Comparison of ENCODE assay signal across 9 mouse cellular contexts in genomic region chr5:128524377-128525280, GRCm38 (mm10).
A peak's percentile ranks its signal among the peaks of the same experiment; 100 is the strongest.
DNase-seq lines count a peak whose midpoint lies in the region; ATAC-seq and TF ChIP-seq lines count a peak whose summit lies in the region.
"Had no signal": no experiment of that assay in that cellular context is flagged by ENCODE, and none has a peak within 500 bp of the region (broad histone marks: within the 10 kb centered on the region; RNA-seq: fewer than 3 reads in every experiment).

No protein-coding gene starts in this region.

- TF ChIP-seq POLR2A in heart, adult 2 months (IDR thresholded peaks at IDR 0.05; ENCODE audit: insufficient read depth, low read depth, low read length), result no peak

- no peaks in the 10 kb centered on the region for H3K9me3 ChIP-seq in hindbrain, embryonic 11.5 days (ENCODE audit: control insufficient read depth, low read length)
- no peaks in the 10 kb centered on the region for H3K9me3 ChIP-seq in midbrain, embryonic 16.5 days (replicated peaks; ENCODE audit: control insufficient read depth, low read length, poor library complexity, severe bottlenecking)
- H3K9me3 ChIP-seq: intestine, embryonic 15.5 days had no signal

- TF ChIP-seq CTCF in heart, adult 2 months (IDR thresholded peaks at IDR 0.05), result no peak

- WGBS in hindbrain, embryonic 11.5 days, result 10% methylated on average over 26 of the region's 26 CpGs
- WGBS in midbrain, embryonic 16.5 days, result 6% methylated on average over 26 of the region's 26 CpGs
- WGBS in heart, adult 2 months, result 10% methylated on average over 26 of the region's 26 CpGs

- peaks cover 9% of the 10 kb centered on the region; the same call in 1 of the 2 replicates for H3K4me1 ChIP-seq in hindbrain, embryonic 11.5 days (replicated peaks; ENCODE audit: control insufficient read depth, insufficient read depth, low read length)
- H3K4me1 ChIP-seq in midbrain, embryonic 16.5 days (ENCODE audit: control insufficient read depth, insufficient read depth, low read length), result peaks cover 8% of the 10 kb centered on the region
- H3K4me1 ChIP-seq in heart, adult 2 months (ENCODE audit: control insufficient read depth, insufficient read depth, low read length), result no peaks in the 10 kb centered on the region

- no peak overlapping the region for H3K4me2 ChIP-seq in hindbrain, embryonic 11.5 days (replicated peaks; ENCODE audit: low read depth, low read length)
- no peak overlapping the region for H3K4me2 ChIP-seq in midbrain, embryonic 16.5 days (ENCODE audit: low read length)
- H3K4me2 ChIP-seq: intestine, embryonic 15.5 days had no signal

- no peaks in the 10 kb centered on the region for H3K79me2 ChIP-seq in heart, adult 2 months (replicated peaks; ENCODE audit: control insufficient read depth, insufficient read depth, low read length)

- peak overlapping the region; percentile 17 for H3K9ac ChIP-seq in hindbrain, embryonic 11.5 days (ENCODE audit: low read depth, low read length)
- peak overlapping the region; percentile 10; the same call in 1 of the 2 replicates for H3K9ac ChIP-seq in midbrain, embryonic 16.5 days (ENCODE audit: low read depth, low read length)
- no peak overlapping the region for H3K9ac ChIP-seq in heart, adult 2 months (ENCODE audit: low read depth, low read length)
- H3K9ac ChIP-seq: intestine, embryonic 15.5 days had no signal

- no peaks in the 10 kb centered on the region for H3K27me3 ChIP-seq in hindbrain, embryonic 11.5 days (ENCODE audit: control insufficient read depth, insufficient read depth, low read length)
- H3K27me3 ChIP-seq in midbrain, embryonic 16.5 days (ENCODE audit: control insufficient read depth, insufficient read depth, low read depth, low read length), result no peaks in the 10 kb centered on the region
- H3K27me3 ChIP-seq in heart, adult 2 months (ENCODE audit: control insufficient read depth, insufficient read depth, low read length), result no peaks in the 10 kb centered on the region
- H3K27me3 ChIP-seq: intestine, embryonic 15.5 days had no signal

- H3K27ac ChIP-seq in hindbrain, embryonic 11.5 days (ENCODE audit: low read depth, low read length), result 0 out of 2 replicates have a peak overlapping the region, but pooled peaks have one; percentile 33
- no peak overlapping the region for H3K27ac ChIP-seq in midbrain, embryonic 16.5 days (ENCODE audit: low read length)
- no peak overlapping the region for H3K27ac ChIP-seq in heart, adult 2 months
- H3K27ac ChIP-seq: intestine, embryonic 15.5 days had no signal

- intact Hi-C loops in heart, adult 2 months (cut with DNase I), result loop anchor here (5.0 kb wide), 1 partner anchor 448 kb away; no protein-coding TSS in a partner anchor

- ATAC-seq in hindbrain, embryonic 11.5 days (ENCODE audit: low FRiP score), result peak; percentile 64
- ATAC-seq in midbrain, embryonic 16.5 days, result peak; percentile 53; the same call in 1 of the 2 replicates
- ATAC-seq in megakaryocyte-erythroid progenitor cell, adult 5-6 weeks (replicated peaks; ENCODE audit: low FRiP score, low TSS enrichment, poor library complexity, severe bottlenecking), result no peak
- ATAC-seq: intestine, embryonic 15.5 days had no signal

- DNase-seq in kidney, postnatal 10 days, result peak; percentile 17
- no peak for DNase-seq in kidney, postnatal 14 days
- DNase-seq in embryo, embryonic 10 days (ENCODE audit: low spot score), result peak; percentile 51
- peak; percentile 44 for DNase-seq in hindbrain, embryonic 11.5 days (ENCODE audit: low spot score)
- DNase-seq in heart, adult 2 months, result no peak
- DNase-seq in spleen, postnatal 14 days (ENCODE audit: low spot score in 2 of 2), result no peak

- H3K4me3 ChIP-seq in hindbrain, embryonic 11.5 days (ENCODE audit: low read depth, low read length), result no peak overlapping the region
- H3K4me3 ChIP-seq in midbrain, embryonic 16.5 days (ENCODE audit: low read depth, low read length), result no peak overlapping the region
- H3K4me3 ChIP-seq in heart, adult 2 months, result no peak overlapping the region
- H3K4me3 ChIP-seq: intestine, embryonic 15.5 days had no signal

- H3K36me3 ChIP-seq in hindbrain, embryonic 11.5 days (ENCODE audit: control insufficient read depth, insufficient read depth, low read length), result no peaks in the 10 kb centered on the region
- H3K36me3 ChIP-seq in midbrain, embryonic 16.5 days (ENCODE audit: control insufficient read depth, insufficient read depth, low read length), result no peaks in the 10 kb centered on the region
- H3K36me3 ChIP-seq in heart, adult 2 months (ENCODE audit: control insufficient read depth, insufficient read depth, low read length), result no peaks in the 10 kb centered on the region
- H3K36me3 ChIP-seq: intestine, embryonic 15.5 days had no signal

- no peak for TF ChIP-seq EP300 in heart, adult 2 months (IDR thresholded peaks at IDR 0.05; ENCODE audit: insufficient read depth, low read depth, low read length)

Comparison
In these comparisons a context has a peak if more than half of its experiments do, and no peak if none do; other contexts are left out.
1. DNase-seq: peak in kidney, postnatal 10 days (single experiment), embryo, embryonic 10 days (single experiment) and hindbrain, embryonic 11.5 days (single experiment); none in kidney, postnatal 14 days (single experiment), heart, adult 2 months (0 of 2) and spleen, postnatal 14 days (0 of 2).